Mouse (Mus musculus): ENCODE data around the gene Rsph1. TPM values are rescaled to one million over a fixed set of nuclear protein-coding genes. Genes with fewer than 3 reads are reported as not detected.

The Rsph1 gene
- polyA plus RNA-seq, 1 experiment from 2014 or later, result 3.4 TPM

DNA sequence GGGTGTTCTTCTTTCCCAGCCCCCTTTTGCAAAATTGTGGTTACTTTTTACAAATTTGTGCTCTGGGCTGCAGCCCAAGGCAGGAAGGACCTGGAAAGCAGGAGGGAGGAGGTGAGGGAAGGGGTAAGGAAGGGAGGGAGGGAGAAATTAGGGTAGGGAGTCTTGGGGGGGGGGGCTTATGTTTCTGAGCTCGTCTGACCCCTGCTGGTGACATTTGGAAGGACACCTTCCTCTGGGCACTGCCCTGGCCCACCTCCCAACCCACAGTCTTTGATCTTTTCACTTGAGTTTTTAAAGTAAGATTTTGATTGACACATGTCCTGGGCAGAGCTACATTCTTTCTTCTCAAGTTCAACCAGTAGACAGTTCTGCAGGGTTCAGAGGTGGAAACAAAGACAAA is 34.4 kb downstream of the Rsph1 start:
- Histone ChIP-seq H3K27me3 (replicated peaks) (no peaks in the 10 kb centered on the region), H3K4me3 (replicated peaks) (no peak overlapping the region), H3K4me2 (no peak overlapping the region), H3K9ac (replicated peaks) (no peak overlapping the region), H3K4me1 (no peaks in the 10 kb centered on the region), H3K9me3 (replicated peaks) (no peaks in the 10 kb centered on the region), H3K36me3 (no peaks in the 10 kb centered on the region), H3K27ac (replicated peaks) (no peak overlapping the region)
- no peak for ATAC-seq (ENCODE audit: low FRiP score)
- WGBS, result 0% methylated on average over 1 of the region's 1 CpGs

DNA sequence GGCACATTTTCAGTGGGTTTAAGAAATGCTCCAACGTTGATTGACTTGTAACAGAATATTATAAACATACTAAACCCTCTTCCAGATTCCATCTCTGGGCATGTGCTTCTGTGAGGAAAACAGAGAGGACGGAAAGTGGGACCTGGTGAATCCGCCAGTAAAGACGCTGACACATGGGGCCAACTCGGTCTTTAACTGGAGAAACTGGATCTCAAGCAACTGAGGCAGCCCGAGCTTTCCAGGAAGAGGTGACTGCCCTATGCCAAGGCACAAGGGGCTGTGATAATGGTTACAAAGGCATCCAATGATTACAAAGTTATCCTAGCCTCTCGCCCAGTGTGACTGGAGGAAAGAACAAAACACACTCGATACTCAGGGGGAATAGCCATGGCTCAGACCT is 36.0 kb downstream of the Rsph1 start:
- Histone ChIP-seq H3K4me2 (no peak overlapping the region), H3K27me3 (replicated peaks) (no peaks in the 10 kb centered on the region), H3K9me3 (replicated peaks) (no peaks in the 10 kb centered on the region), H3K4me1 (no peaks in the 10 kb centered on the region), H3K4me3 (replicated peaks) (no peak overlapping the region), H3K9ac (replicated peaks) (no peak overlapping the region), H3K27ac (replicated peaks) (no peak overlapping the region), H3K36me3 (no peaks in the 10 kb centered on the region)
- WGBS, result 83% methylated on average over 8 of the region's 8 CpGs
- no peak for ATAC-seq (ENCODE audit: low FRiP score)

DNA sequence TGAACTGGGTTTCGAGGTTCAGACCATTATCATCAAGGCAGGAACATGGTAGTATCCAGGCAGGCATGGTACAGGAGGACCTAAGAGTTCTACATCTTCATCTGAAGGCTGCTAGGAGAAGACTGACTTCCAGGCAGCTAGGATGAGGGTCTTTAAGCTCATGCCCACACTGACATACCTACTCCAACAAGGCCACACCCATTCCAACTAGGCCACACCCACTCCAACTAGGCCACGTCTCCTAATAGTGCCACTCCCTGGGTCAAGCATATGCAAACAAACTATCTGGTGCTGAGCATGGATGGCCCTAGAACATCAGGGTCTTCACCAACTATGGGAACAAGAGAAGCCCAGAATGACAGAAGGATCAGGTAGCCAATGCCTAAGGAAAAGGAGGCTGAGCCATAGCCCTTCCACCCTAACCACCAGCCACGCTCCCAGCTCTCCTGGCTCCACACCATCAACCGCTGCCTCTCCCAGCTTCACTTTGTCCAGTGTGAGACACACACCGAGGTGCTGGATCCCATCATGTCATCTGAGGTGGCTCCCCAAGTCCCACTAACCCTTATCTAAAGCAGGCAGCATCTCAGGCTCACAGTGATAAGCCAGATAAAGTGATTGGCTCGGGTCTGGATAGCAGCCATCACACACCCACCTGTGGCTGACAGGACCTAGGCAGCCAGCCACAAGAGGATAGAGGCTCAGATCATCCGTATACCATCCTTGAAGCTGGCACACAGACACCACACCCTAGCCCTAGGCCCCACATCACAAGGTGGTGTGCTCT is 38.8 kb downstream of the Rsph1 start:
- 88% methylated on average over 7 of the region's 7 CpGs for WGBS
- Histone ChIP-seq H3K36me3 (no peaks in the 10 kb centered on the region), H3K27ac (replicated peaks) (no peak overlapping the region), H3K4me3 (replicated peaks) (no peak overlapping the region), H3K4me1 (no peaks in the 10 kb centered on the region), H3K4me2 (no peak overlapping the region), H3K9me3 (replicated peaks) (no peaks in the 10 kb centered on the region), H3K9ac (replicated peaks) (no peak overlapping the region), H3K27me3 (replicated peaks) (no peaks in the 10 kb centered on the region)
- ATAC-seq (ENCODE audit: low FRiP score), result no peak

DNA sequence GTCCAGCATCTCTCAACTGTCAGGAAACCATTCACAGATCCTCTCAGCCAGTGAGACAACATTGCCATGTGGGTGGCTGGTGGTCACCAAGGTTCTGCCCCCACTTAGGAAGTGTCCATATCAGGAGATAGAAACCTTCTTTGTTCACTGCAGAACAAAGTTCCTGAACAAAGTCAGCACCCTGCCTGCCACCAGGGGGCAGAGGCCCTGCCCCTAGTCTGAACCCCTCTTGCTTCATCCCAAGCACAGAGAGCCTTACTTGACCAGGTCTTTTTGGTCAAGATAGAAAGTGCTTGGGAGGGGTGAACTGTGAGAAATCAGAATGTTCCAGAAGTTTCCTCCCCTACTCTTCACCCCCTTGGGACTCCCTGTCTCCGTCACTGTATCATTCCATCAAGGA is 41.3 kb downstream of the Rsph1 start:
- Histone ChIP-seq H3K4me1 (peaks cover 4% of the 10 kb centered on the region; the same call in 1 of the 2 replicates), H3K27ac (replicated peaks) (no peak overlapping the region), H3K9ac (replicated peaks) (no peak overlapping the region), H3K4me3 (replicated peaks) (no peak overlapping the region), H3K36me3 (no peaks in the 10 kb centered on the region), H3K27me3 (replicated peaks) (no peaks in the 10 kb centered on the region), H3K9me3 (replicated peaks) (no peaks in the 10 kb centered on the region), H3K4me2 (no peak overlapping the region)
- ATAC-seq (ENCODE audit: low FRiP score), result no peak
- WGBS, result 86% methylated on average over 1 of the region's 1 CpGs

DNA sequence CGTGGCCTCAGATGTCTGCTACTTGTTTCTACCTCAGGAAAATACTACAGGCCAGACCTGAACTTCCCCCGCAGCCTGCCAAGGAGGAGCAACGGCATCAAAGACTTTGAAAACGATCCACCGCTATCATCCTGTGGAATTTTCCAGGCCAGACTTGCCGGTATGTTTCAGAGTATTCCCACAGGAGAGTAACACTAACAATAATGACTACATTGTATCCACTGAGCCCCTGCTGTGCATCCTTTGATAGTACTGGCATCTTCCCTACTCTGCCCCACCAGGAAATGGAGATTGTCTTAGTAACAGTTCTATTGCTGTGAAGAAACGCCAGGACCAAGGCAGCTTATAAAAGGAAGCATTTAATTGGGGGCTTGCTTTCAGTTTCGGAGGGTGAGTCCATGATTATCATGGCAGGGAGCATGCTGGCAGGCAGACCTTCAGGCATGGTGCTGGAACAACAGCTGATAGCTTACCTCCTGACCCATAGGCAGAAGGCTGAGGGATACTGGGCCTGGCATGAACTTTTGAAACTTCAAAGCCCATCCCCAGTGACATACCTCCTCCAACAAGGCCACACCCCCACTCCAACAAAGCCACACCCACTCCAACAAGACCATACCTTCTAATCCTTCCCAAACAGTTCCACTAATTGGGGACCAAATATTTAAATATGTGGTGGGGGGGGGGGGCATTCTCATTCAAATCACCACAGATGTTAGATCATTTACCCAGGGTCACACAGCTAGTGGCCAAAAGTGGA is 44.8 kb downstream of the Rsph1 start:
- H3K9ac ChIP-seq (replicated peaks), result no peak overlapping the region
- H3K27me3 ChIP-seq (replicated peaks), result no peaks in the 10 kb centered on the region
- no peak for ATAC-seq (ENCODE audit: low FRiP score)
- H3K27ac ChIP-seq (replicated peaks), result no peak overlapping the region
- 36% methylated on average over 8 of the region's 8 CpGs for WGBS
- H3K4me3 ChIP-seq (replicated peaks), result no peak overlapping the region
- H3K9me3 ChIP-seq (replicated peaks), result no peaks in the 10 kb centered on the region
- H3K36me3 ChIP-seq, result no peaks in the 10 kb centered on the region
- H3K4me1 ChIP-seq, result peaks cover 4% of the 10 kb centered on the region; the same call in 1 of the 2 replicates
- no peak overlapping the region for H3K4me2 ChIP-seq

DNA sequence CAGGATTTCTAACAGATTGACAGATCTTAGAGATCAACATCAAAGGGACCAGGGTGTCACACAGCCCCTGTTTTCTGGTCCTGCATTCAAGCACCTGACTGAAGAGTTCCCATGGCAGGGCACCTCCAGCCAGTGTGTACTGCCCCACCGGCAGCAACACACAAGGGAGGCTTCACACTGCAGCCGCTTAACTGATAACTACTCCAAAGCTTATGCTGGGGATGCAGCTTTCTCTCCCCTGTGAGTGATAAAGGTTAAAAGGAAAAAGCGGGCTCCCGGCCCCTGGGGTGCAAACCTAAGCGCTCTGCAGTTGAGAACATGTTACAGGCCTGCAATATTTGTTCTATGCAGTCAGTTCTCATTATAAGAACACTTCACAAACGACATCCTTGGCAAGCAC is 45.4 kb downstream of the Rsph1 start:
- Histone ChIP-seq H3K9ac (replicated peaks) (no peak overlapping the region), H3K4me2 (no peak overlapping the region), H3K27ac (replicated peaks) (no peak overlapping the region), H3K4me3 (replicated peaks) (no peak overlapping the region), H3K9me3 (replicated peaks) (no peaks in the 10 kb centered on the region), H3K27me3 (replicated peaks) (no peaks in the 10 kb centered on the region), H3K4me1 (peaks cover 4% of the 10 kb centered on the region; the same call in 1 of the 2 replicates), H3K36me3 (no peaks in the 10 kb centered on the region)
- 46% methylated on average over 6 of the region's 6 CpGs for WGBS
- no peak for ATAC-seq (ENCODE audit: low FRiP score)

DNA sequence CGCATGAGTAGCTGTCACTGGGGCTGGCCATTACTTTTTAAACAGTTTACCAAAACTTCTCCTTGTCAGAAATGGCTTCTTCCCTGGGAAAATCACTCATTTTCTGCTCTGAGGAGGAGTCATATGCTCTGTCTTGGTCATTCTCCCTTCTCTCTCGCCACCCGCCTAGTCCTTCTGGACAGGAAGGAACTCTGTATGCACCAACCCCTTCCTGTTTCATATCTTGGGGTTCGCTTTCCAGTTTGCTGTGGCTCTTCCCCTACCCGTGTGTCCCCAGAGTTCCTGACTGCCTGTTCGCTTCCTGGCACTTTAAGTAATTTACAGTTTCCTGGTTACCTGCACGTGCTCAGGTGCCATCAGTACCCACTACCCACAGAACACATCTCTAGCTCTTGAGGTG is 50.3 kb downstream of the Rsph1 start:
- H3K4me2 ChIP-seq, result no peak overlapping the region
- 88% methylated on average over 7 of the region's 7 CpGs for WGBS
- no peaks in the 10 kb centered on the region for H3K27me3 ChIP-seq (replicated peaks)
- H3K9ac ChIP-seq (replicated peaks), result no peak overlapping the region
- H3K36me3 ChIP-seq, result no peaks in the 10 kb centered on the region
- peaks cover 3% of the 10 kb centered on the region; the same call in 1 of the 2 replicates for H3K4me1 ChIP-seq
- H3K27ac ChIP-seq (replicated peaks), result no peak overlapping the region
- H3K9me3 ChIP-seq (replicated peaks), result no peaks in the 10 kb centered on the region
- no peak overlapping the region for H3K4me3 ChIP-seq (replicated peaks)
- no peak for ATAC-seq (ENCODE audit: low FRiP score)

DNA sequence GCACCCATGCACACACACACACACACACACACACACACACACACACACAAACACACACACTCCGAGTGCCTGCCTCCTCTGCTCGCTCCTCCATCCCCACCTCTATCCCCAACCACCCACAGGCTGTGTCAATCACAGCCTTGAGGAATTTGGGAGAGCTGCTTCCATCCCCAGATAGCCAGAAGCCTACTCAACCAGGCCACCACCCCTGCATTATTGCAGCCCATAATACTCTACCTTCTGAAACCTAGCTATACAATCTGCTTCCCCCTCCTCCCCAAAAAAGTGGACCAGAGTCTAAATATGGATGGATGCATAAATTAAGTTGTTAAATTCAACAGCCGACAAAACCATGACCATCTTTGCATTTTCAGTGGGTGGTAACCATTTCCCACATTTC is 50.8 kb downstream of the Rsph1 start:
- H3K4me2 ChIP-seq, result no peak overlapping the region
- no peaks in the 10 kb centered on the region for H3K9me3 ChIP-seq (replicated peaks)
- H3K36me3 ChIP-seq, result no peaks in the 10 kb centered on the region
- H3K4me1 ChIP-seq, result no peaks in the 10 kb centered on the region; the same call in 1 of the 2 replicates
- ATAC-seq (ENCODE audit: low FRiP score), result no peak
- no peak overlapping the region for H3K27ac ChIP-seq (replicated peaks)
- H3K27me3 ChIP-seq (replicated peaks), result no peaks in the 10 kb centered on the region
- H3K9ac ChIP-seq (replicated peaks), result no peak overlapping the region
- 78% methylated on average over 3 of the region's 3 CpGs for WGBS
- no peak overlapping the region for H3K4me3 ChIP-seq (replicated peaks)

DNA sequence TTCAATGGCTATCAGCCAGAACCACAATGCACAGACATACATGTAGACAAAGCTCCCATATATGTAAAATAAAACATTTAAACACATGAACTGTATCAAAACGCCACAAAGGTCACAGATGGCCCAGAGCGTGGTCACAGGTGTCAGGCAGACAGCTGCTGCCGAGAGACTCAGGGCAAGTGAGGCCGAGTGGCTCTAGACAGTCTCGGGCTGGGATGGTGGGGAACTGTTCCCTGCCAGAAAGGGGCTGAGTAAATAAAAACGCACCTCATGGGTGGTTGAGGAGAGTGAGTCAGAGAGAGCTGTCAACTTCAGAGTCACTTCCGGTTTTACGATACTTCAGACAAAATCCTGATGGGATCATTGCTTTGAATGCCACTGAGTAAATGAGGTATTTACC is 52.6 kb downstream of the Rsph1 start:
- Histone ChIP-seq H3K27me3 (replicated peaks) (no peaks in the 10 kb centered on the region), H3K36me3 (no peaks in the 10 kb centered on the region), H3K27ac (replicated peaks) (no peak overlapping the region), H3K4me3 (replicated peaks) (no peak overlapping the region), H3K9me3 (replicated peaks) (no peaks in the 10 kb centered on the region), H3K4me2 (no peak overlapping the region), H3K4me1 (no peaks in the 10 kb centered on the region), H3K9ac (replicated peaks) (no peak overlapping the region)
- WGBS, result 84% methylated on average over 8 of the region's 8 CpGs
- no peak for ATAC-seq (ENCODE audit: low FRiP score)

DNA sequence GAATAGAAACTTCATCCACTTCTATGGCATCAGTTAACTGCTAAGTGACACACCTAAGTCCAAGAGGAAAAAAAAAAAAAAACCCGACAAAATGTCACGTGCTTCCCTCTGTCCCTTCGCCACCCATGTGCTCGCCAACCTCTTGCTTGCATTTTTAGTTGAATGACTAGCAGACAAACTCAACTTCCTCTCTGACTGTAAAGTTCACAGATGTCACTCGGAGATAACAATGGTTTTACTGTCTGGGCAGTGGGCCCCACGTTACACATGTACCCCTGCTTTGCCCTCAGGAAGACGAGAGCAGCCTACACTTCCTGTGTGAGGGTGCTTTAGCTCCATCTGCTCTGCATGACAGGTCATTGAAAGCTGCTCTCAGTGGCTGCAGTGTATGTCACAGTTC is 53.3 kb downstream of the Rsph1 start:
- no peaks in the 10 kb centered on the region for H3K36me3 ChIP-seq
- no peaks in the 10 kb centered on the region for H3K4me1 ChIP-seq
- no peak overlapping the region for H3K9ac ChIP-seq (replicated peaks)
- ATAC-seq (ENCODE audit: low FRiP score), result no peak
- no peak overlapping the region for H3K4me3 ChIP-seq (replicated peaks)
- no peaks in the 10 kb centered on the region for H3K9me3 ChIP-seq (replicated peaks)
- 74% methylated on average over 7 of the region's 7 CpGs for WGBS
- H3K27ac ChIP-seq (replicated peaks), result no peak overlapping the region
- H3K27me3 ChIP-seq (replicated peaks), result no peaks in the 10 kb centered on the region
- no peak overlapping the region for H3K4me2 ChIP-seq

DNA sequence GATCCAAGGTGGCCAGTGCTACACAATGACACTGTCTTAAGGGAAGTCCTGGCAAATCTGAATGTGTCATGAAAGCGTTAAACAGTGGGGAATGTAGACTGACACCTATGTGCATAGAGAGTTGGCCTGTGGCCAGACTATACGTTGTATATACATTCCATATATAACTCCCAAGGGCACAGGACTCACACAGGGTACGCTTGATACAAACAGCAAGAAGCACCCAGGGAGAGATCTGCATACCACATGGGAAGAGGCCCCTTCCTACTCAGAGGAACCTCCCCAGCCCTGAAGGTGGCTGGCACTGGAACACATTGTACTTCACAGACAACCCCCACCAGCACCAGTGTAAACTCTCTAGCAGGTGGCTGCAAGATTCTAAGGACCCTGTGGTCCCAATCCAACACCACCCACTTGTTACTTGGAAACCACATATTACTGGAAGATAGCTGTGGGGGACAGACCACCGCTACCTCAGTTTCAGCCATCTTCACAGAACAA is 54.3 kb downstream of the Rsph1 start:
- Histone ChIP-seq H3K9me3 (replicated peaks) (no peaks in the 10 kb centered on the region), H3K4me3 (replicated peaks) (no peak overlapping the region), H3K27me3 (replicated peaks) (no peaks in the 10 kb centered on the region), H3K4me1 (no peaks in the 10 kb centered on the region), H3K27ac (replicated peaks) (no peak overlapping the region), H3K9ac (replicated peaks) (no peak overlapping the region), H3K36me3 (no peaks in the 10 kb centered on the region), H3K4me2 (no peak overlapping the region)
- WGBS, result 85% methylated on average over 4 of the region's 4 CpGs
- no peak for ATAC-seq (ENCODE audit: low FRiP score)
